Mouse (Mus musculus): ENCODE results near the gene Dpp8.
"Not testable (repeated sequence)": the region's sequence is repeated elsewhere in the genome, so short reads cannot be mapped to it uniquely, and the experiment has no call there.

Gene Dpp8

GRCm38 (mm10) chr9:65020991-65021886, 11.0 kb upstream of the Dpp8 start, which contains the start of gene Hacd3:
TSS of gene Hacd3 (minus strand) at chr9:65021693.
- ATAC-seq (ENCODE audit: insufficient number of reproducible peaks, low FRiP score, low TSS enrichment): peak; percentile 89

DNA sequence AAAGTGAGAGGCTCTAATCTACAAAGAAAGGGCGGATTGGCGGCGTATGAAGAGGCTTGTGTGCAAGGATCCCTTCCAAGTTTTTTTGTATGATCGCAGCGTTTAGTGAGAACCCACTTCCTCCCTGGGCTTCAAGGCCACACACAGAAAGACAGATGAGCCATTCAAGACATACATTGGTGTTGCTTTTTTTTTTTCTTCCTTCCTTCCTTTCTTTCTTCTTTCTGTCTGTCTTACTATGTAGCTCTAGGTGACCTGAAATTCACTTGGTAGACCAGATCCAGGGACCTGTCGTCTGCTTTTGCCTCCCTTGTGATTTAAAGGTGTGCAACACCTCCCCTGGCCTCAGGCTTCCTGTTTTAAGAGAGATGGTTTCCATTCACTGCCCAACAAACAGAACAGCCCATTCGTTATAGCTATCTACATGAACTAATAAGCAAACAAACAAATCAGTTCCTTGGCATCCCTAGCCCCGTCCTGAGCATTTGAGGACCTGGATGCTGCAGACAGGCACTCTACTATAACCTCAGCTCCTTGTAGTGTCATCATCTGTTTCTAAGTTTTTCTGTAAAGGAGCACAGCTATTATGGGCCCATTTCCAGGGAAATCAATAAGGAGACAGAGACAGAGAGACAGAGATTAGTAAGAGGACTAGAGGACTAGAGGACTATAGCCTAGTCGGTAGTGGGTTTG, 10.2 kb upstream of the Dpp8 start:
- ATAC-seq (ENCODE audit: insufficient number of reproducible peaks, low FRiP score, low TSS enrichment): no peak

GRCm38 (mm10) chr9:65022580-65023135, 9.6 kb upstream of the Dpp8 start:
- no peak for ATAC-seq (ENCODE audit: insufficient number of reproducible peaks, low FRiP score, low TSS enrichment)

DNA sequence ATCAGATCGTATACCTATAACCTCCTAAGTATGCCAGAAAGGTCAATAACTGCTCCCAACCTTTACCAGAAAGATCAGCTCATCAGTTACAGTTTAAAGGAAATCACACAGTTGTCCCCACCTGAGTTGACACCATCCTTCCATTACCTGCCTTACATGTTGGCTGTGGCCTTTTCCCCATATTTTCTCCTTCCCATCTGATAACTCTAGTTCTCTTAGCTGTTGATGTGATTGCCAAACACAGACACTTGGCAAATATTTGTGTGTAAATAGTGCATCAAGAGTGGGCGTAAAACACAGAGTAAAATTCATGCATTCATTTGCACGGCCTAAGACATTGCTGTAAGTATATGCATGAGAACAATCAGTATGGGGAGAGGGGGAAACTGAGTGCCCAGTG, 8.8 kb upstream of the Dpp8 start:
- ATAC-seq (ENCODE audit: insufficient number of reproducible peaks, low FRiP score, low TSS enrichment): no peak

- no peak for ATAC-seq (ENCODE audit: insufficient number of reproducible peaks, low FRiP score, low TSS enrichment)
Measured at GRCm38 (mm10) chr9:65027241-65027640, 5.0 kb upstream of the Dpp8 start.

DNA sequence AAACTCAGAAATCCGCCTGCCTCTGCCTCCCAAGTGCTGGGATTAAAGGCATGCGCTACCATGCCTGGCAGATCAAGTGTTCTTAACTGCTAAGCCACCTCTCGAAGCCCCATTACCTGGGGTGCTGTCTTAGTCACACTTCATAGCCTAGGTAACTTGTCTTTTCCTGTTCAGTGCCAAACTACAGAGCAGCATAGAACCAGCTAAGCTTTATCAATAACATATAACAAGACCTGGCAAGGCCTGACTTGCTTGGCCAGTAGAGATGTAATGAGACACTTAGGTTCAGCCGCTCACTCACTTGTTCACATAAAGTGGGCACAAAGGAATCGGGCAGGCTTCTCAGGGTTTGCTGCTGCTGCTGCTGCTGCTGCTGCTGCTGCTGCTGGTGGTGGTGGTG, 3.9 kb upstream of the Dpp8 start:
- ATAC-seq (ENCODE audit: insufficient number of reproducible peaks, low FRiP score, low TSS enrichment): no peak

GRCm38 (mm10) chr9:65031355-65031754, 859 bp upstream of the Dpp8 start:
- ATAC-seq (ENCODE audit: insufficient number of reproducible peaks, low FRiP score, low TSS enrichment): not testable (repeated sequence)

- no peak for ATAC-seq (ENCODE audit: insufficient number of reproducible peaks, low FRiP score, low TSS enrichment)
Measured at GRCm38 (mm10) chr9:65031894-65032268, 333 bp upstream of the Dpp8 start.

- no peak for ATAC-seq (ENCODE audit: insufficient number of reproducible peaks, low FRiP score, low TSS enrichment)
Measured at GRCm38 (mm10) chr9:65036456-65036855, 4.2 kb downstream of the Dpp8 start.

GRCm38 (mm10) chr9:65036861-65037260, 4.6 kb downstream of the Dpp8 start:
- no peak for ATAC-seq (ENCODE audit: insufficient number of reproducible peaks, low FRiP score, low TSS enrichment)

- ATAC-seq (ENCODE audit: insufficient number of reproducible peaks, low FRiP score, low TSS enrichment): no peak
Measured at GRCm38 (mm10) chr9:65041430-65041829, 9.2 kb downstream of the Dpp8 start.

- ATAC-seq (ENCODE audit: insufficient number of reproducible peaks, low FRiP score, low TSS enrichment): no peak
Measured at GRCm38 (mm10) chr9:65046993-65047392, 14.8 kb downstream of the Dpp8 start.

GRCm38 (mm10) chr9:65049422-65049821, 17.2 kb downstream of the Dpp8 start:
- no peak for ATAC-seq (ENCODE audit: insufficient number of reproducible peaks, low FRiP score, low TSS enrichment)

- no peak for ATAC-seq (ENCODE audit: insufficient number of reproducible peaks, low FRiP score, low TSS enrichment)
Measured at GRCm38 (mm10) chr9:65050981-65051380, 18.8 kb downstream of the Dpp8 start.

DNA sequence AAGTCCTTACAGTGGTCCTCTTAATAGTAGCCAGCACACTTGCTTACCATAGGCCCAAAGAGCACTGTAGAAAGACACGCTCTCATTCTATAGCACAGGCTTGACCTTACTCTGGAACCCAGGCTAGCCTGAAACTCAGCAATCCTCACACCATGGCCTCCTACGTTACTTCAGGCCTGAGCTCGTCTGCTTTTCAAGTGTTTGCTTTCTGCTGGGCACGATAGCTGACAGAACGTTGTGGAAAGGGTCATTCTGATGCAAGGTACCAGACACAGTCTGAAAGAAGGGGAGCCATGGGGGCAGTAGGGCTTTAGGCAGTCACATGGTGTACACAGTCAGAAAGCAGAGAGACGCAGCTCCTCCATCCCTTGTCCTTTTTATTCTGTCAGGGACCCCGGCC, 32.0 kb downstream of the Dpp8 start:
- no peak for ATAC-seq (ENCODE audit: insufficient number of reproducible peaks, low FRiP score, low TSS enrichment)

GRCm38 (mm10) chr9:65070587-65070986, 38.4 kb downstream of the Dpp8 start:
- ATAC-seq (ENCODE audit: insufficient number of reproducible peaks, low FRiP score, low TSS enrichment): no peak

DNA sequence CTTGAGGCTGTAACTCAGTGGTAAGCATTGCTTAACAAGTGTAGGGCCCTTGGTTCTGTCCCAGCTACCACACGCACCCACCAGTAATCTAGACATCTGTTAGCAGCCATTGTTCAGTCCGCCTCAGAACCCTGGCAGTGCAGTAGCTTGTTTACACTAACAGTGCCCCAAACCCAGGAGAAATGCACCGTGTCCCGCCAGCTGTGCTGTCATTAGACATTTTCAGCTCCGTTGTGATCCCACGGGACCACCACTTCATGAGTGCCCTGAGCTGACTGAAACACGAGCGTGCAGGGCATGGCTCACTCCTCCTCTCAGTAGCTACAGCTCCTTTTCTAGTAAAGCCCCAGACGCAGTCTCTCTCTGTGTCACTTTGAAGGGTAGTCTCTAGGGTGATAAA, 41.3 kb downstream of the Dpp8 start:
- no peak for ATAC-seq (ENCODE audit: insufficient number of reproducible peaks, low FRiP score, low TSS enrichment)

GRCm38 (mm10) chr9:65074251-65074650, 42.0 kb downstream of the Dpp8 start:
- no peak for ATAC-seq (ENCODE audit: insufficient number of reproducible peaks, low FRiP score, low TSS enrichment)

DNA sequence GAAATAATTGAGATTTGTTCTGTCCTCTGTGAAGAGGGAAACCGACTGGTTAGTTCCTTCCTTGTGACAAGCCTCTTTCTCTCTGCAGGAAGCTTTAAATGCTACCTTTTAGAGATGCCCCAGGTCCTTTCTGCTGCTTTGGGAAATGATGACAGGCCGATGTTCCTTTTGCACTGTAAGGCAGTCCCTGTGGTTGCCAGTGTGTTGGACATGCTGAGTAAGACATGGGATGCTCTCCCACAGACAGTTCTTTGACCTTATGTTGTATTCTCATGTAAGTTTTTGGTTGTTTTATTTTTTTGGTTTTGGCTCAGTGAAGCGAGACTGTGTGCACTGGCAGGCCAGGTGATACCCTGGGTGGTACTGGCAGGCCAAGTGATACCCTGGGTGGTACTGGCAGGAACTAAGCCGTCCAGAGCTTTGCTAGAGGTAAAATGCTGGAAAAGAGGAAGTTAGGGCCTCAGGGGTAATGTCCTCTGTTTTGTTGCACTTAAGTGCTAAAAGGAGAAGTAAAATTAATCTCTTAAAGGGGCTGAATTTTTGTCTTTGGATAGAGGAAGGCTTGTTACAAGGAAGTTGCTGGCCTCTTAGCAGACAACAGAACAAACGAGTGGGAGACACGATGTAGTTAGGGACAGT, 42.8 kb downstream of the Dpp8 start:
- no peak for ATAC-seq (ENCODE audit: insufficient number of reproducible peaks, low FRiP score, low TSS enrichment)

DNA sequence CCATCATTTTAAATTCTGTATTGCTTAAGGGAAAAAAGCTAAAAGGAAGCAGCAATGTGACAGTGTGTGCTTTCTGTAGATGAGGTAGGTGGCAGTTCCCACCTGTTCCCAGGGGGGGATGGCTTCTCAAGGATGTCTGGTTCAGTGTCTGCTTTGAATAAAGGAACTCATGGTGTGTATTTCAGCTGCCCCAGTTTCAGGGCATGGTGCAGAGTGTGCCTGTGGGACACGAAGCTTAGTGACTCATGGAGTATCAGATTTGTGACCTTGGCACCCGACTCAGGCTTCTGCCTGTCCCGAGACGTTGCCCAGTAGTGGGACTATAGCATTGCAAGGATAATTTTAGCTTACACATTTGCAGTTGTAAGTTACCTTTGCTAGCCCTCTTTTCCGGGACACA, 45.3 kb downstream of the Dpp8 start:
- no peak for ATAC-seq (ENCODE audit: insufficient number of reproducible peaks, low FRiP score, low TSS enrichment)

DNA sequence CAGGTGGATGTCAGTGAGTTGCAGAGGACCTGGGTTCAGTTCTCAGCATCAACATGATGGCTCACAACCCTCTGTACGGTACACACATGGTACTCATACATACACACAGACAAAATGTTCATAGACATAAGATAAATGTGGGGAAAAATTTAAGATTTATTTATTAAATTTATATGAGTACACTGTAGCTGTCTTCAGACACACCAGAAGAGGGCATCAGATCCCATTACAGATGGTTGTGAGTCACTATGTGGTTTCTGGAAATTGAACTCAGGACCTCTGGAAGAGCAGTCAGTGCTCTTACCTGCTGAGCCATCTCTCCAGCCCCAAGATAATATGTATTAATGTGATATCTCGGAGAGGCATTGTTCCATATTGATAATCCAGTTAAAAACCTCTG, 47.9 kb downstream of the Dpp8 start:
- not testable (repeated sequence) for ATAC-seq (ENCODE audit: insufficient number of reproducible peaks, low FRiP score, low TSS enrichment)

Data from cerebellum, adult (tissue).